Mouse (Mus musculus) forebrain, embryonic 13.5 days (tissue): ENCODE measurements around the gene Nufip2. TPM values are rescaled to one million over a fixed set of nuclear protein-coding genes. Genes with fewer than 3 reads are reported as not detected.
"Not testable (repeated sequence)": the region's sequence is repeated elsewhere in the genome, so short reads cannot be mapped to it uniquely, and the experiment has no call there.

Experiments used
- ATAC-seq: fragments of 200-750 bp; cut with Nextera tagmentation; 2 replicates; pipeline ENCODE4 v1.8.0; 2017
- H3K27ac ChIP-seq: fragments of 300-500 bp; sonication (generic); 2 replicates; pipeline ENCODE4 v1.5.1; 2015; ENCODE audit warnings: inconsistent platforms, mild to moderate bottlenecking, moderate library complexity
- H3K27me3 ChIP-seq: fragments of 300-500 bp; sonication (generic); 2 replicates; pipeline ENCODE4 v1.6.1; 2015; ENCODE audit warnings: mild to moderate bottlenecking, inconsistent platforms
- H3K36me3 ChIP-seq: fragments of 300-500 bp; sonication (generic); 2 replicates; pipeline ENCODE4 v1.6.1; 2015; ENCODE audit warnings: mild to moderate bottlenecking, inconsistent platforms; ENCODE audit not compliant: poor library complexity, severe bottlenecking
- H3K4me1 ChIP-seq: fragments of 300-500 bp; sonication (generic); 2 replicates; pipeline ENCODE4 v1.6.1; 2015; ENCODE audit warnings: inconsistent platforms
- H3K4me2 ChIP-seq: fragments of 300-500 bp; sonication (generic); 2 replicates; pipeline ENCODE4 v1.6.1; 2015; ENCODE audit warnings: inconsistent platforms, mild to moderate bottlenecking, moderate library complexity
- H3K4me3 ChIP-seq: fragments of 300-500 bp; sonication (generic); 2 replicates; pipeline ENCODE4 v1.5.1; 2015; ENCODE audit warnings: mild to moderate bottlenecking, inconsistent platforms
- H3K9ac ChIP-seq: fragments of 300-500 bp; sonication (generic); 2 replicates; pipeline ENCODE4 v1.6.1; 2015; ENCODE audit warnings: mild to moderate bottlenecking, inconsistent platforms
- H3K9me3 ChIP-seq: fragments of 300-500 bp; sonication (generic); replicated peaks from 2 replicates; pipeline ENCODE4 v1.6.1; 2016; ENCODE audit warnings: inconsistent platforms
- WGBS: fragments of 180-500 bp; shearing (Covaris S2); methylation state at CpG from one replicate; pipeline ENCODE4 v1.1.7; 2015; 5-methylcytosine and 5-hydroxymethylcytosine counted together
- polyA plus RNA-seq: library from polyadenylated mRNA; unstranded; fragments of >200 nt; fragmentation: Nextera tagmentation; extraction: Ambion mirVana; gene quantifications from 2 replicates; pipeline ENCODE4 v1.2.1, GENCODE M21; 2015

Gene Nufip2
- polyA plus RNA-seq, 1 experiment from 2014 or later, result 4.3 TPM

- H3K9me3 ChIP-seq, result no peaks in the 10 kb centered on the region
- H3K4me3 ChIP-seq, result no peak overlapping the region
- H3K9ac ChIP-seq, result no peak overlapping the region
- H3K27ac ChIP-seq, result no peak overlapping the region
- no peaks in the 10 kb centered on the region for H3K27me3 ChIP-seq
- H3K36me3 ChIP-seq, result no peaks in the 10 kb centered on the region
- 0 out of 2 replicates have a peak, but pooled peaks cover 3% of the 10 kb centered on the region for H3K4me1 ChIP-seq
- WGBS, result 90% methylated on average over 4 of the region's 4 CpGs
- no peak for ATAC-seq
- H3K4me2 ChIP-seq, result no peak overlapping the region
These were observed 35.4 kb downstream of the Nufip2 start for GRCm38 (mm10) chr11:77721389-77721788.

- no peak for ATAC-seq
- H3K4me2 ChIP-seq, result no peak overlapping the region
- no peaks in the 10 kb centered on the region for H3K36me3 ChIP-seq
- no peak overlapping the region for H3K9ac ChIP-seq
- no peaks in the 10 kb centered on the region for H3K9me3 ChIP-seq
- no peaks in the 10 kb centered on the region for H3K27me3 ChIP-seq
- peaks cover 3% of the 10 kb centered on the region; the same call in 1 of the 2 replicates for H3K4me1 ChIP-seq
- H3K27ac ChIP-seq, result no peak overlapping the region
- no peak overlapping the region for H3K4me3 ChIP-seq
- 73% methylated on average over 7 of the region's 7 CpGs for WGBS
These were observed 38.8 kb downstream of the Nufip2 start for GRCm38 (mm10) chr11:77724766-77725165.

GRCm38 (mm10) chr11:77725183-77725582 is 39.2 kb downstream of the Nufip2 start, which contains the start of gene Cryba1:
Gene Cryba1, minus strand, starts transcription at chr11:77725283.
- no peak for ATAC-seq
- H3K9ac ChIP-seq, result no peak within 1 kb of the TSS
- 39% methylated on average over 7 of the region's 7 CpGs for WGBS
- no peaks in the 10 kb centered on the region for H3K27me3 ChIP-seq
- H3K4me1 ChIP-seq, result peaks cover 3% of the 10 kb centered on the region; the same call in 1 of the 2 replicates
- H3K36me3 ChIP-seq, result no peaks in the 10 kb centered on the region
- H3K9me3 ChIP-seq, result no peaks in the 10 kb centered on the region
- H3K4me3 ChIP-seq, result no peak within 1 kb of the TSS
- no peak within 1 kb of the TSS for H3K4me2 ChIP-seq
- H3K27ac ChIP-seq, result no peak within 1 kb of the TSS

- Histone ChIP-seq H3K4me3 (no peak overlapping the region), H3K4me2 (no peak overlapping the region), H3K9ac (no peak overlapping the region), H3K27me3 (no peaks in the 10 kb centered on the region), H3K27ac (no peak overlapping the region), H3K36me3 (no peaks in the 10 kb centered on the region), H3K4me1 (peaks cover 3% of the 10 kb centered on the region; the same call in 1 of the 2 replicates), H3K9me3 (no peaks in the 10 kb centered on the region)
- 69% methylated on average over 2 of the region's 2 CpGs for WGBS
- ATAC-seq, result no peak
These were observed 42.6 kb downstream of the Nufip2 start for GRCm38 (mm10) chr11:77728587-77728986.

- no peak overlapping the region for H3K27ac ChIP-seq
- no peaks in the 10 kb centered on the region for H3K36me3 ChIP-seq
- H3K4me1 ChIP-seq, result no peaks in the 10 kb centered on the region
- no peaks in the 10 kb centered on the region for H3K9me3 ChIP-seq
- H3K4me3 ChIP-seq, result no peak overlapping the region
- H3K4me2 ChIP-seq, result no peak overlapping the region
- no peak for ATAC-seq
- 2% methylated on average over 6 of the region's 6 CpGs for WGBS
- H3K27me3 ChIP-seq, result no peaks in the 10 kb centered on the region
- no peak overlapping the region for H3K9ac ChIP-seq
These were observed 51.3 kb downstream of the Nufip2 start for GRCm38 (mm10) chr11:77737289-77737688.

GRCm38 (mm10) chr11:77738555-77738954 is 52.6 kb downstream of the Nufip2 start:
- Histone ChIP-seq H3K4me2 (no peak overlapping the region), H3K9ac (no peak overlapping the region), H3K9me3 (no peaks in the 10 kb centered on the region), H3K4me3 (no peak overlapping the region), H3K4me1 (no peaks in the 10 kb centered on the region), H3K36me3 (no peaks in the 10 kb centered on the region), H3K27ac (no peak overlapping the region), H3K27me3 (no peaks in the 10 kb centered on the region)
- 42% methylated on average over 7 of the region's 7 CpGs for WGBS
- ATAC-seq, result no peak

GRCm38 (mm10) chr11:77743966-77744365 is 58.0 kb downstream of the Nufip2 start:
- ATAC-seq, result no peak
- Histone ChIP-seq H3K27me3 (no peaks in the 10 kb centered on the region), H3K36me3 (no peaks in the 10 kb centered on the region), H3K27ac (no peak overlapping the region), H3K4me2 (no peak overlapping the region), H3K9ac (no peak overlapping the region), H3K9me3 (no peaks in the 10 kb centered on the region), H3K4me3 (no peak overlapping the region), H3K4me1 (no peaks in the 10 kb centered on the region)
- 37% methylated on average over 6 of the region's 6 CpGs for WGBS

GRCm38 (mm10) chr11:77746652-77747051 is 60.7 kb downstream of the Nufip2 start:
- Histone ChIP-seq H3K4me3 (no peak overlapping the region), H3K4me1 (no peaks in the 10 kb centered on the region), H3K9ac (no peak overlapping the region), H3K27me3 (no peaks in the 10 kb centered on the region), H3K27ac (no peak overlapping the region), H3K36me3 (no peaks in the 10 kb centered on the region), H3K4me2 (no peak overlapping the region), H3K9me3 (no peaks in the 10 kb centered on the region)
- WGBS, result 91% methylated on average over 4 of the region's 4 CpGs
- ATAC-seq, result no peak

- not testable (repeated sequence) for H3K9me3 ChIP-seq, H3K9ac ChIP-seq, ATAC-seq, H3K4me3 ChIP-seq, H3K27me3 ChIP-seq, H3K4me2 ChIP-seq, H3K27ac ChIP-seq, H3K4me1 ChIP-seq, H3K36me3 ChIP-seq
- 97% methylated on average over 14 of the region's 15 CpGs for WGBS
These were observed 61.1 kb downstream of the Nufip2 start for GRCm38 (mm10) chr11:77747103-77747502.

GRCm38 (mm10) chr11:77748996-77749395 is 63.0 kb downstream of the Nufip2 start:
- no peak for ATAC-seq
- Histone ChIP-seq H3K36me3 (no peaks in the 10 kb centered on the region), H3K9me3 (no peaks in the 10 kb centered on the region), H3K4me1 (no peaks in the 10 kb centered on the region), H3K27ac (no peak overlapping the region), H3K9ac (no peak overlapping the region), H3K4me3 (no peak overlapping the region), H3K27me3 (peaks cover 3% of the 10 kb centered on the region; the same call in 1 of the 2 replicates), H3K4me2 (no peak overlapping the region)
- WGBS, result 76% methylated on average over 5 of the region's 5 CpGs

- no peak for ATAC-seq
- WGBS, result 84% methylated on average over 5 of the region's 5 CpGs
- H3K4me1 ChIP-seq, result no peaks in the 10 kb centered on the region
- H3K27ac ChIP-seq, result no peak overlapping the region
- H3K36me3 ChIP-seq, result no peaks in the 10 kb centered on the region
- no peaks in the 10 kb centered on the region for H3K9me3 ChIP-seq
- H3K9ac ChIP-seq, result no peak overlapping the region
- H3K4me2 ChIP-seq, result no peak overlapping the region
- peaks cover 3% of the 10 kb centered on the region; the same call in 1 of the 2 replicates for H3K27me3 ChIP-seq
- H3K4me3 ChIP-seq, result no peak overlapping the region
These were observed 66.6 kb downstream of the Nufip2 start for GRCm38 (mm10) chr11:77752525-77752924.

GRCm38 (mm10) chr11:77753469-77753868 is 67.5 kb downstream of the Nufip2 start:
- Histone ChIP-seq H3K9ac (no peak overlapping the region), H3K4me2 (no peak overlapping the region), H3K4me1 (peaks cover 4% of the 10 kb centered on the region), H3K4me3 (no peak overlapping the region), H3K27ac (no peak overlapping the region), H3K9me3 (no peaks in the 10 kb centered on the region), H3K36me3 (no peaks in the 10 kb centered on the region), H3K27me3 (peaks cover 3% of the 10 kb centered on the region; the same call in 1 of the 2 replicates)
- no peak for ATAC-seq
- WGBS, result 77% methylated on average over 3 of the region's 3 CpGs

- H3K4me3 ChIP-seq, result no peak overlapping the region
- ATAC-seq, result no peak
- H3K27ac ChIP-seq, result no peak overlapping the region
- 89% methylated on average over 4 of the region's 4 CpGs for WGBS
- 0 out of 2 replicates have a peak, but pooled peaks cover 7% of the 10 kb centered on the region for H3K27me3 ChIP-seq
- peaks cover 24% of the 10 kb centered on the region for H3K4me1 ChIP-seq
- no peak overlapping the region for H3K9ac ChIP-seq
- H3K36me3 ChIP-seq, result no peaks in the 10 kb centered on the region
- no peaks in the 10 kb centered on the region for H3K9me3 ChIP-seq
- no peak overlapping the region for H3K4me2 ChIP-seq
These were observed 74.1 kb downstream of the Nufip2 start for GRCm38 (mm10) chr11:77760031-77760430.
